Comparison of ENCODE assay signal across 20 mouse cellular contexts in genomic region chr13:20606891-20607290, GRCm38 (mm10).
A peak's percentile ranks its signal among the peaks of the same experiment; 100 is the strongest.
DNase-seq lines count a peak whose midpoint lies in the region; ATAC-seq and TF ChIP-seq lines count a peak whose summit lies in the region.
"Had no signal": no experiment of that assay in that cellular context is flagged by ENCODE, and none has a peak within 500 bp of the region (broad histone marks: within the 10 kb centered on the region; RNA-seq: fewer than 3 reads in every experiment).

No protein-coding gene starts in this region.

- H3K9ac ChIP-seq in intestine, postnatal 0 days (ENCODE audit: low read depth, low read length) = no peak overlapping the region
- H3K9ac ChIP-seq: embryonic facial prominence, embryonic 13.5 days; forebrain, embryonic 12.5 days; heart, embryonic 15.5 days; hindbrain, embryonic 14.5 days had no signal

- no peaks in the 10 kb centered on the region for H3K4me1 ChIP-seq in intestine, postnatal 0 days (replicated peaks; ENCODE audit: control insufficient read depth, insufficient read depth, low read length)
- H3K4me1 ChIP-seq: embryonic facial prominence, embryonic 13.5 days had no signal

- no peak for ATAC-seq in intestine, postnatal 0 days
- ATAC-seq: activated CD4-positive, CD25-positive, alpha-beta regulatory T cell, adult 4 months; forebrain, embryonic 16.5 days; intestine, embryonic 16.5 days; Patski had no signal

- no peak overlapping the region for H3K4me3 ChIP-seq in intestine, postnatal 0 days (ENCODE audit: low read depth, low read length)
- H3K4me3 ChIP-seq: embryonic facial prominence, embryonic 13.5 days; forebrain, embryonic 12.5 days; heart, adult 2 months; heart, embryonic 15.5 days had no signal

- H3K27ac ChIP-seq in intestine, postnatal 0 days (ENCODE audit: low read depth, low read length) = no peak overlapping the region
- H3K27ac ChIP-seq: embryonic facial prominence, embryonic 13.5 days; forebrain, embryonic 12.5 days; heart, adult 2 months; heart, embryonic 15.5 days; hindbrain, embryonic 14.5 days had no signal

- no peak overlapping the region for H3K4me2 ChIP-seq in intestine, postnatal 0 days (replicated peaks; ENCODE audit: low read depth)
- H3K4me2 ChIP-seq: embryonic facial prominence, embryonic 13.5 days; forebrain, embryonic 12.5 days; heart, embryonic 11.5 days; heart, embryonic 15.5 days; hindbrain, embryonic 14.5 days had no signal

- peak; percentile 35 for DNase-seq in cerebellum, adult 9-10 months
- no peak for DNase-seq in cerebellum, adult 8-10 months
- DNase-seq in left cerebral cortex, postnatal 4 days = peak; percentile 12
- no peak for DNase-seq in left cerebral cortex, postnatal 36 days (ENCODE audit: low spot score in 2 of 2)
- DNase-seq in cerebellum, postnatal 10 days = peak; percentile 58 to 68
- DNase-seq: adrenal gland, postnatal 14 days; gastrocnemius, postnatal 14 days; heart, adult 2 months; heart, postnatal 14 days had no signal

- H3K9me3 ChIP-seq in intestine, postnatal 0 days (ENCODE audit: control insufficient read depth) = no peaks in the 10 kb centered on the region
- H3K9me3 ChIP-seq: embryonic facial prominence, embryonic 13.5 days; forebrain, embryonic 12.5 days; heart, embryonic 15.5 days had no signal

- no peak for TF ChIP-seq CTCF in intestine, postnatal 0 days (IDR thresholded peaks at IDR 0.05; ENCODE audit: low read depth)

- intact Hi-C loops in left cerebral cortex, postnatal 4 days (cut with DNase I) = loop anchor here (10.0 kb wide), 1 partner anchor 428 kb away; no protein-coding TSS in a partner anchor
- intact Hi-C loops in left cerebral cortex, postnatal 36 days (cut with DNase I) = no loop called here

- WGBS in intestine, postnatal 0 days = 97% methylated on average over 3 of the region's 3 CpGs

- H3K36me3 ChIP-seq in intestine, postnatal 0 days (ENCODE audit: control insufficient read depth, insufficient read depth) = no peaks in the 10 kb centered on the region; the same call in 1 of the 2 replicates
- H3K36me3 ChIP-seq: embryonic facial prominence, embryonic 13.5 days; heart, embryonic 15.5 days had no signal

- H3K27me3 ChIP-seq in intestine, postnatal 0 days (replicated peaks; ENCODE audit: control insufficient read depth, insufficient read depth, low read length) = no peaks in the 10 kb centered on the region
- H3K27me3 ChIP-seq: CH12.LX; embryonic facial prominence, embryonic 13.5 days; forebrain, embryonic 12.5 days; heart, embryonic 15.5 days; Patski had no signal

Comparison
In these comparisons a context has a peak if more than half of its experiments do, and no peak if none do; other contexts are left out.
1. DNase-seq: peak in cerebellum, adult 9-10 months (single experiment), left cerebral cortex, postnatal 4 days (single experiment) and cerebellum, postnatal 10 days (2 of 2); none in cerebellum, adult 8-10 months (single experiment) and left cerebral cortex, postnatal 36 days (0 of 2).